Mouse (Mus musculus): ENCODE measurements at regions not wholly inside any gene's neighbourhood (a gene's known extent, or its start where the extent isn't known, plus 50 kb on each side); places are given as distances from the start of the nearest gene placed in this dataset.
A peak's percentile ranks its signal among the peaks of the same experiment; 100 is the strongest.

DNA sequence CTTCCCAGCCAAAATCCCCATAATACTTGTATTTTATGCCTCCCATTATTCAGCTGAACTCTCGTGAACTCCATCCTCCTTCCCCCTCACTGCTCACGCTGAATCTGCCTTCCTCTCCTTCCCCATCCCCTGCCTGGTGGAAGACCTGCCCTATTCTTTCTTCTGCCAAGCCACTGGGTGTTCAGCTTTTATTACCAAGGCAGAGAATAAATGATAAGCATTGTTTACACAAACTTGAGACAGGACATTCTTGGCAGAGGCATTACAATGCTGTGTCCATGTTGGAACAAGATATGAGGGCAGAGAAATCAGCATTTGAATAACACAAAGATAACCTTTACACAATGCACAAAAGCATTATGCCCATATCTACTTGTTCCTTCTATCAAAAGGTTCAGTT is 80.2 kb downstream of the Dhrs2 start:
- Histone ChIP-seq H3K4me3 (no peak overlapping the region), H3K27me3 (ENCODE audit: insufficient read depth, poor library complexity, severe bottlenecking) (no peaks in the 10 kb centered on the region), H3K4me1 (replicated peaks) (no peaks in the 10 kb centered on the region), H3K27ac (no peak overlapping the region), H3K9me3 (no peaks in the 10 kb centered on the region), H3K36me3 (no peaks in the 10 kb centered on the region)
- 47% methylated on average over 2 of the region's 2 CpGs for WGBS
- DNase-seq (ENCODE audit: low spot score) = no peak

DNA sequence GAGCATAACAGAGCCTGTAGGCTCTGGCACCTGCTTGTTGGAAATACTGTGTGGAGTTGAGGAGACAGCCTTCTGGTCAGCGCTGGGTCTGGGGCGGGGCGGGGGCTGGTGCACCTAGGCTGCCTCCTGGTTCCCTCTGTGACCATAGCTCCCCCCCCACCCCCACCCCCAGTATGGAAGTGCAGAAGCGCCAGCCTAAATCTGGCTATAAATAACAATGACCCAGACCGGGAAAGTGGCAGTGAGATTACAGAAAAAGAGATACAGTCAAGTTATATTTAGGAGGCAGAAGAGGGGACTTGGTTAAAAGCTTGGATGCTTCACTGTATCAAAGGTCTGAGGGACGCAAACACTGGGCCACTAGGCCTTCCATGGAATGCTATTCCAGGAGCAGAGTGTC is 91.8 kb downstream of the Dhrs2 start:
- WGBS = 86% methylated on average over 6 of the region's 6 CpGs
- Histone ChIP-seq H3K9me3 (no peaks in the 10 kb centered on the region), H3K27ac (no peak overlapping the region), H3K36me3 (no peaks in the 10 kb centered on the region), H3K27me3 (ENCODE audit: insufficient read depth, poor library complexity, severe bottlenecking) (no peaks in the 10 kb centered on the region), H3K4me3 (no peak overlapping the region), H3K4me1 (replicated peaks) (no peaks in the 10 kb centered on the region)
- no peak for DNase-seq (ENCODE audit: low spot score)

DNA sequence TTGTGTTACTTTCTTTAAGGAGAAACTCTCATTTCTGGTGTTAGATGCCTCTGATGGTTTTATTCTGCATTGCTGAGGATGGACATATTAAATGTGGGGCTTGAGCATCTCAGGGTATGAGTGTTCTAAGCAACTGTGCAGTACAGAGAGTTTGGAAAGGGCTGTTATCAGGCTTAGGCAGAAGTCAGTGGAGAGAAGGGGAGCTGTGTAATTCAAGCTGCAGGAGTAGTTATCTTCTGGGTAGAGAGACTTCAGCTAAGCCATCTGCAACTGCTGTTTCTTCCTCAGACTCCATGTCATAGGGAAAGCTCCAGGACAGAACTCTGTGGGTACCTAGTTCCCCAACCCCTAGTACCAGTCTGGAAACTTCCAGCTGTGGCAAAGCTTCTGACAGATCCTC is 102.1 kb downstream of the Dhrs2 start:
- H3K27me3 ChIP-seq (ENCODE audit: insufficient read depth, poor library complexity, severe bottlenecking) = no peaks in the 10 kb centered on the region
- H3K4me1 ChIP-seq (replicated peaks) = no peaks in the 10 kb centered on the region
- no peak for DNase-seq (ENCODE audit: low spot score)
- no peaks in the 10 kb centered on the region for H3K36me3 ChIP-seq
- H3K9me3 ChIP-seq = no peaks in the 10 kb centered on the region
- H3K4me3 ChIP-seq = no peak overlapping the region
- no peak overlapping the region for H3K27ac ChIP-seq

DNA sequence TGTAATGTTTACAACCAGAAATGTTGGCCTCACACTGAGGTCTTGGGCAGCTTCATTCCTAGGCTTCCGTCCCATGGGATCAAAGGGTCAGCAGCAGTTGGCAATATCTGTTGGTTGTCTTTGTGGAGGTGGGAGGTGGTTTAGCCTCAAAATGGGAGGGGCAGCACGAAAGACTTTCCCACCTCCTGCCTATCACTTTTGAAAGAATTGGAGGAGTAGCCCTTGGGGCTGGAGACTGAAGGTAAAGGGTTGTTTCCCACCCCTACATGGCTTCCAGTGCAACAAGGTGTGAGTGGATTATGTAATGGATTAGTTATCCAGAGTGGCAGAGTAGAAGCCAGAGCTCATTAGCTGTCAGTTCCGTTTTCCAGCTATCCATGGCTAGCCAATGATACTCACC is 102.5 kb downstream of the Dhrs2 start:
- no peak overlapping the region for H3K4me3 ChIP-seq
- H3K4me1 ChIP-seq (replicated peaks) = no peaks in the 10 kb centered on the region
- no peaks in the 10 kb centered on the region for H3K36me3 ChIP-seq
- H3K27me3 ChIP-seq (ENCODE audit: insufficient read depth, poor library complexity, severe bottlenecking) = no peaks in the 10 kb centered on the region
- no peaks in the 10 kb centered on the region for H3K9me3 ChIP-seq
- no peak for DNase-seq (ENCODE audit: low spot score)
- 71% methylated on average over 3 of the region's 3 CpGs for WGBS
- no peak overlapping the region for H3K27ac ChIP-seq

DNA sequence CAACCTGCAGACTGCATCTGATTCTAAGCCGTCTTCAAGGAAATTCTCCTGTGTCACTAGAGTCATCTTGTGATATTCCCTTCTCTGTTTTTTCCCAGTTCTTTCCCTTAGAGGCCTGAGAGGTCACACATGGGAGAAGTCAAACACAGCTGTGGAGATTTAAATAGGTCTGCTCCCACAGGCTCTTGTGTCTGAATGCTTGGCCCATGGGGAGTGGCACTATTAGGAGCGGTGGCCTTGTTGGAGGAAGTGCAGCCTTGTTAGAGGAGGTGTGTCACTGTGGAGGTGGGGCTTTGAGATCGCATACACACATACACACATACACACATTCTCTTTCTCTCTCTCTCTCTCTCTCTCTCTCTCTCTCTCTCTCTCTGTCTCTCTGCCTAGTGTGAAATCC is 112.0 kb downstream of the Dhrs2 start:
- H3K4me3 ChIP-seq = no peak overlapping the region
- DNase-seq (ENCODE audit: low spot score) = no peak
- no peaks in the 10 kb centered on the region for H3K36me3 ChIP-seq
- H3K27me3 ChIP-seq (ENCODE audit: insufficient read depth, poor library complexity, severe bottlenecking) = no peaks in the 10 kb centered on the region
- 59% methylated on average over 3 of the region's 3 CpGs for WGBS
- no peaks in the 10 kb centered on the region for H3K9me3 ChIP-seq
- no peak overlapping the region for H3K27ac ChIP-seq
- H3K4me1 ChIP-seq (replicated peaks) = peaks cover 15% of the 10 kb centered on the region

DNA sequence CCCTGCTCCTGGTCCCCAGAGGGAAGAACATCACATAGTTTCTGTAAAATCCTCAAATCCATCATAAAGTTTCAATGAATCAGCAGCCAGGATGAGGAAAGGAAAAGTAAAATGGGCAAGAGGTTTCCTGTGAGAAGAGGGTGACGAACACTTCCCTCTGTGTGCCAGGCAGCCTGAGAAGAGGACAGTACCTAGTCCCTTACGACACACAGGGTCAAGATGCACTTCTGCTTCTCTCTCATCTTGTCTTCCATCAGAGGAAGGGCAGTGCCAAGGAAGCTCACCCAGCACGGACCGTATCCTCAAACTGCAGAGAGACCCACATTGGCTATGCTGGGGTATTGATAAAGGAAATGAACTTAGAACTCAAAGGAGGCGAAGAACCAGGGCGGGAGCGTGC is 112.5 kb downstream of the Dhrs2 start:
- no peak overlapping the region for H3K4me3 ChIP-seq
- WGBS = 88% methylated on average over 7 of the region's 7 CpGs
- no peaks in the 10 kb centered on the region for H3K36me3 ChIP-seq
- no peaks in the 10 kb centered on the region for H3K27me3 ChIP-seq (ENCODE audit: insufficient read depth, poor library complexity, severe bottlenecking)
- H3K9me3 ChIP-seq = no peaks in the 10 kb centered on the region
- no peak for DNase-seq (ENCODE audit: low spot score)
- peaks cover 15% of the 10 kb centered on the region for H3K4me1 ChIP-seq (replicated peaks)
- no peak overlapping the region for H3K27ac ChIP-seq

DNA sequence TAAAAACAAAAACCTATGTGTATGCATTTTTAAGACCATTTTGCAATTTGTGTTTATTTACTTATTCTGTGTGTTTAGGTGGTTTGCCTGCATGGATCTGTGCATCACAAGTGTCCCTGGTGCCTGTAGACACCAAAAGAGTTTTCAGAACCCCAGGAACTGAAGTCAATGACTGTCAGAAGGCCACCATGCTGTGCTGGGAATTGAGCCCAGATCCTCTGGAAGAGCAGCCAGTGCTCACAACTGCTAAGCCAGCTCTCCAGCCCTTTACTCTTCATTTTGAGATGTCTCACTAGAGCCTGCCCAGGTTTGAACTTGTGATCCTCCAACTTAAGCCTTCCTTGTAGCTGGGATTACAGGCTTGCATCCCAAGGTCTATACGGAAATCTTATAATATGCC is 113.8 kb downstream of the Dhrs2 start:
- Histone ChIP-seq H3K36me3 (no peaks in the 10 kb centered on the region), H3K4me3 (no peak overlapping the region), H3K27me3 (ENCODE audit: insufficient read depth, poor library complexity, severe bottlenecking) (no peaks in the 10 kb centered on the region), H3K9me3 (no peaks in the 10 kb centered on the region), H3K4me1 (replicated peaks) (peaks cover 15% of the 10 kb centered on the region), H3K27ac (no peak overlapping the region; the same call in 1 of the 2 replicates)
- no peak for DNase-seq (ENCODE audit: low spot score)
- 82% methylated on average over 1 of the region's 1 CpGs for WGBS

DNA sequence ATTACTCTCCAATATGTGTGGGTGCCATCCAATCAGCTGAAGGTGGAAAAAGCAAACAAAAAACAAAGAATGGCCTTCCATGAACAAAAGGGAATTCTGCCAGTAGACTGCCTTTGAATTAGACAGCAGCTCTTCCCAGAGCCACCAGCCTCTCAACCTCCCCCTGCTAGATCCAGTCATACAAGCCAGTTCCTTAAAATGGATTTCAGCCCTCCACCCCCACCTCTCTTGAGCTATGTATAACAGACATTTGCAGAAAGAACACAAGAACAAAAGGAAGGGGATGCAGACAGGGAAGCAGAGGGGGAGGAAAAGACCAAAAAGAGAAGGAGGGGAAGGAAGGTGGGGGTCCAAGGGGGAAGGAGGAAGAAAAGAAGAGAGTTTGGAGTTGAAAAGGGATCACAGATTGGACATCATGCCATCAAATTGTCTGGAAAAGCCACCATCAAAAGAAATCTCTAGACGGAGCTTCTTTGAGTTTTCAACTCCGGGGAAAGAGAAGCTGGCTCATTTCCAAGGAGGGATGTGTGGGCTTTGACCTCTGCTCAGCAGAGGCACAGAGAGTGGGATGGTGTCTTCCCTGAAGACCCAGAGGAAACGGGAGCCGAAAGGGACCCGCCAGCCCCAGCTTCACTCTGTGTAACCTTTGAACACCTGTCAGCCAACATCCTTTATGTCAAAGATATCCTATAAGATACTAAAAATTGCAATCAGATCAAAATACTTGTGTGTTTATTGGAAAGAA is 114.8 kb downstream of the Dhrs2 start:
- no peaks in the 10 kb centered on the region for H3K36me3 ChIP-seq
- H3K4me3 ChIP-seq = no peak overlapping the region
- WGBS = 46% methylated on average over 5 of the region's 5 CpGs
- DNase-seq (ENCODE audit: low spot score) = peak; percentile 17
- no peaks in the 10 kb centered on the region for H3K9me3 ChIP-seq
- peaks cover 15% of the 10 kb centered on the region for H3K4me1 ChIP-seq (replicated peaks)
- H3K27me3 ChIP-seq (ENCODE audit: insufficient read depth, poor library complexity, severe bottlenecking) = no peaks in the 10 kb centered on the region
- H3K27ac ChIP-seq = peak overlapping the region; percentile 62

DNA sequence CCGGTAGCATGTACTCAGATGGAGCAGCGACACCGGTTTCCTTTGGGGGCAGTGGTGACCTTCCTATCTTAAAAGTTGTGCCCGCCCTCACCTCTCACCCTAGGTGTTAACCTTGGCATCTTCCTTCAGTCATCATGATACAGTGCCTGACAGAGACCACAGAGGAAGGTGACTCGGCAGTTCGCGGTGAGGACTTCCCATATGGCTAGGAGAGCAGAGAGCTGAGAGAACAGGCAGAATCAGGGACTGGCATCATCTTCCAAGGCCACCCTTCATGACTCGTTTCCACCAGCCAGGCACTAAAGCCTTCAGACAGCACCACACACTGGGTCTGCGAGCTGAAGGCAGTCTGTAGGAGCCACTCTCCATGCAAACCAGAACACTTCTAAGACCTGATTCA is 116.2 kb downstream of the Dhrs2 start:
- Histone ChIP-seq H3K4me3 (no peak overlapping the region), H3K27ac (no peak overlapping the region), H3K4me1 (replicated peaks) (peaks cover 15% of the 10 kb centered on the region), H3K9me3 (no peaks in the 10 kb centered on the region), H3K27me3 (ENCODE audit: insufficient read depth, poor library complexity, severe bottlenecking) (no peaks in the 10 kb centered on the region), H3K36me3 (no peaks in the 10 kb centered on the region)
- WGBS = 84% methylated on average over 9 of the region's 9 CpGs
- no peak for DNase-seq (ENCODE audit: low spot score)

DNA sequence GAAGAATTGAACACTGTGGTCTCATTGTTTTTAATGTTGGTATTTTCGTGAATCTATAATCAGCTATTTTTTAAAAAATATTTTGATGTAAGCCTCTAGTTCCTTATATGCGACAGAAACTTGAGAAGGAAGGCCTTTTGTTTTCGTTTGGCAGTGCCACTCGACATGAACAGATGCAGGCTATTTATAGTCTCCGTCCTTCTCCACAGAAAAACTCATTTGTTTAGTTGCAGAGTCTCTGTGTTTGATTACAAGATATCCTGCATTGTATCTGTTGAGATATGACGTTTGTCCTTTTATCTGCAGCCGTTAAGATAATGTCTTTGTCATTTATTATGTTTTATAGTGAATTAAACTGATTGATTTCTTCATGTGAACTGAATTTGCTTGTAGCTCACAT is 116.7 kb downstream of the Dhrs2 start:
- no peaks in the 10 kb centered on the region for H3K27me3 ChIP-seq (ENCODE audit: insufficient read depth, poor library complexity, severe bottlenecking)
- no peak overlapping the region for H3K27ac ChIP-seq
- WGBS = 66% methylated on average over 7 of the region's 7 CpGs
- H3K4me3 ChIP-seq = no peak overlapping the region
- peaks cover 15% of the 10 kb centered on the region for H3K4me1 ChIP-seq (replicated peaks)
- DNase-seq (ENCODE audit: low spot score) = no peak
- H3K36me3 ChIP-seq = no peaks in the 10 kb centered on the region
- no peaks in the 10 kb centered on the region for H3K9me3 ChIP-seq

DNA sequence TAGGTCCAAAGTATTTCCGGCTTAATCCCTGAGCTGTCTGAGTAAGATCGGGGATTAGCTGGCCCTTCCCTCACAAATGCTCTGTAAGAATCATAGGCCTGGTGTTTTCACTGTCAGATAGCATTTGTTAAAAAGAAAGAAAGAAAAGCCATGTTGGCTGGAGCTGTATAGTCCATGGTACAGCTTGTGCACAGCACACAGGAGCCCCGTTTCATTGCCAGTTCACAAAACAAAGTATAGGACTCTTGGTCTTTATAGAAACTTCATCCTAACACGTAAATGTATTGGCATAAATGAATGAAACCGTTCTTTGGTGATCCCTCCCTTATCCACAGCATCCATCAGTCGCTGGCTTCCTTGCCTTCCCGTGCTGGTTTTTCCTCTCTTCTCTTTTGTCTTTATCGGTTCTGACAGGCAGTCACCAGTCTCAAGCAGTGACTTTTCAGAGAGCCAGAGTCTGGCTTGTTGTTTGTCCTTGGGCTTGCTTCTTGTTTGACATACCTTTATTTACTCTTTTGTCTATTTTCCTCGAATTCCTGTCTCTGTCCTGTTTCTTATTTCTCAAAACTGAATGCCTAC is 117.3 kb downstream of the Dhrs2 start:
- H3K27ac ChIP-seq = no peak overlapping the region
- H3K36me3 ChIP-seq = no peaks in the 10 kb centered on the region
- 75% methylated on average over 9 of the region's 9 CpGs for WGBS
- H3K4me3 ChIP-seq = no peak overlapping the region
- H3K4me1 ChIP-seq (replicated peaks) = peaks cover 15% of the 10 kb centered on the region
- H3K27me3 ChIP-seq (ENCODE audit: insufficient read depth, poor library complexity, severe bottlenecking) = no peaks in the 10 kb centered on the region
- H3K9me3 ChIP-seq = no peaks in the 10 kb centered on the region
- DNase-seq (ENCODE audit: low spot score) = no peak

DNA sequence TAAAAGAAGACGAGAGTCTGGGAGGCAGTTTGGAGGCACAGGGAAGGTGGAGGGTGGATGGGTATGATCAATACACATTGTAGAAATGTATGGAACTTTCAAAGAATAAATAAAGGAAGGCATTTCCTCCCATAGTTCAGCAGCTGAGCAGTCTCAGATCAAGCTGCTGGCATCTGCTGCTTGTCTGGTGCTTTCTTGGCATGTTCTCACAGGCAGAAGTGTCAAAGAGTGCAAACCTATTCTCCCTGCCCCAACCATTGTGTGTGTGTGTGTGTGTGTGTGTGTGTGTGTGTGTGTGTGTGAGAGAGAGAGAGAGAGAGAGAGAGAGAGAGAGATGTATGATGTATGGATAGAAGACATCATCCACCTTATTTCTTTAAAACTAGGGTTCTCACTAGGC is 121.5 kb downstream of the Dhrs2 start:
- no peaks in the 10 kb centered on the region; the same call in 1 of the 2 replicates for H3K4me1 ChIP-seq (replicated peaks)
- H3K27me3 ChIP-seq (ENCODE audit: insufficient read depth, poor library complexity, severe bottlenecking) = no peaks in the 10 kb centered on the region
- H3K9me3 ChIP-seq = no peaks in the 10 kb centered on the region
- H3K4me3 ChIP-seq = no peak overlapping the region
- DNase-seq (ENCODE audit: low spot score) = no peak
- no peaks in the 10 kb centered on the region for H3K36me3 ChIP-seq
- H3K27ac ChIP-seq = no peak overlapping the region
- 58% methylated on average over 1 of the region's 1 CpGs for WGBS

DNA sequence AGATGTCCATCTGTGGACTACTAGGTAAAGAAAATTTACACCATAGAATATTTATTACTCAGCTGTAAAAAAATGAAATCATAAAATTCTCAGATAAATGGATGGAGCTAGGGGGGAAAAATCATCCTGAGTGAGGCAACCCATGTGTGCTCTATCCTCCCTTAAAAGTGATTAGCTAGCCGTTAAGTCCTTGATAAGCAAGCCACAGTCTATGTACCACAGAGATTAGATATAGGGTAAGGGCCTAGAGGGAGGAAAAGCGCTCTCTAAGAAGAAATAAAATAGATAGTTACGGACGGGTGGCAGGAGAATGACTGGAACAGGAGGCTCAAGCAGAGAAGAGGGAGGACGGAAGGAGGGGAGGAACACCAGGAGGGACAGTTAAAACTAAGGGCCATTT is 122.1 kb downstream of the Dhrs2 start:
- H3K36me3 ChIP-seq = no peaks in the 10 kb centered on the region
- no peak overlapping the region for H3K4me3 ChIP-seq
- H3K27me3 ChIP-seq (ENCODE audit: insufficient read depth, poor library complexity, severe bottlenecking) = no peaks in the 10 kb centered on the region
- DNase-seq (ENCODE audit: low spot score) = no peak
- no peak overlapping the region for H3K27ac ChIP-seq
- H3K4me1 ChIP-seq (replicated peaks) = no peaks in the 10 kb centered on the region
- 87% methylated on average over 5 of the region's 5 CpGs for WGBS
- H3K9me3 ChIP-seq = no peaks in the 10 kb centered on the region

DNA sequence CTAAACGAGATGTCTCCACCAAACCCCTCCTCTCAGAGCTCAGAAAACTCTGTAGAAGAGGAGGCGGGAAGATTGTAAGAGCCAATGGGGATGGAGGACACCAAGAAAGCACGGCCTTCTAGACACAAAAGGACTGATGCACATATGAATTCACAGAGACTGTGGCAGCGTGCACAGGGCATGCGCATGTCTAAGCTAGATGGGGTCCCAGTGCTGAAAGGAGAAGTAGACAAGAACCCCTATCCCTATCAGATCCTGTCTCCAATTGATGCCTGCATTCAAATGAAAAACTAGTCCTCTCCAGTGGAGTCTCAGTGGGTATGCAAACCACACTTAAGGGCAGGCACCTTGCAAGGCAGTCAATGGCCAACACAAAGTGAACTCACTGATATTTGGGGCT is 123.3 kb downstream of the Dhrs2 start:
- no peak overlapping the region for H3K27ac ChIP-seq
- no peaks in the 10 kb centered on the region for H3K36me3 ChIP-seq
- DNase-seq (ENCODE audit: low spot score) = no peak
- H3K4me1 ChIP-seq (replicated peaks) = no peaks in the 10 kb centered on the region
- H3K4me3 ChIP-seq = no peak overlapping the region
- 83% methylated on average over 5 of the region's 5 CpGs for WGBS
- no peaks in the 10 kb centered on the region for H3K9me3 ChIP-seq
- no peaks in the 10 kb centered on the region for H3K27me3 ChIP-seq (ENCODE audit: insufficient read depth, poor library complexity, severe bottlenecking)
